Mouse (Mus musculus): ENCODE data around the gene Irak3.
A peak's percentile ranks its signal among the peaks of the same experiment; 100 is the strongest.
"Not testable (repeated sequence)": the region's sequence is repeated elsewhere in the genome, so short reads cannot be mapped to it uniquely, and the experiment has no call there.

Gene Irak3

GRCm38 (mm10) chr10:120153911-120154310, 48.0 kb downstream of the Irak3 start:
- no peak for DNase-seq

DNA sequence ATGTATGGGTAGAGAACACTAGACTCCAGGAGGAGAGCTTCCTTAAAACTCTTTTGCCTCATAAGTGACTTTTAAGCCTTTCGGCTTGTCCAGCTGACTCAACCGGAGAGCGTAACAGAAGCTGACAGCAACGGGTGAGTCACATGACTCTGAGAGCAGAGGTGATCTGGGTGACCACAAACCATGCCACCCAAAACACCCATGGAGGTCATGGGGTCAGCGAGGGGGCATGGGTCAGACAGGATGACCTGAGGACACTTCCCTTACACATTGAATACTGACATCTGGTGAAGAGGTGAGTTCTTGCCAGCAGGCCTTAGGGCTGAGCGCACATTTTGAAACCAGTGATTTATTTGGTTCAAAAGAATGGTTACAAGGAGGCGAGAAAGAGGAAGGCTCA, 50.3 kb downstream of the Irak3 start:
- no peak for DNase-seq

DNA sequence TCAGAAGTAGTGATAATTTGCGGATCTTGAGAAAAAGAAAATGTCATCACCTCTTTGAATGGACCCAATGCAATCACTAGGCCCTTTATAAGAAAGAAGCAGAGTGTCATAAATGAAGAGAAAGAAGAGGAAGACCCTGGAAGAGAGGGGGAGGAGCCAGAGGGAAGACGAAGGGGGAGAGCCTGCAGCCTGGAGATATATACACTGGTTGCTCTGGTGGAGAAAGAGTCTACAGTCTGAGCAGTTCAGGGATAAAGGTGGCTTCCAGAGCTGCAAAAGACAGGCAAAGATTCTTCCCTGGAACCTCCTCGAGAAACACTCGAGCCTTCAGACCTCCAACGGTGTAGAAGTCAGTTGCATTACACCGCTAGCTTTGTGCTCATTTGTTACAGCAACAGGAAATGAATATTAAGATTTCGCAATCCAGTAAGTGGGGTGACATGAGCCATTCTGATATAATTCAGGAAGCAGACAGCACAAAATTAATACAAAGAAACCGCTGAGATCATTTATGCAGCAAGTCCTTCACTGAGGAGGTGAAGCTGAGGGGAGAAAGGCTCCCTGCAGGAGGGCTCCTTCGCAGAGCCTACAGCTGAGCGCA, 60.9 kb downstream of the Irak3 start:
- DNase-seq = no peak

GRCm38 (mm10) chr10:120140193-120140592, 61.7 kb downstream of the Irak3 start:
- no peak for DNase-seq

DNA sequence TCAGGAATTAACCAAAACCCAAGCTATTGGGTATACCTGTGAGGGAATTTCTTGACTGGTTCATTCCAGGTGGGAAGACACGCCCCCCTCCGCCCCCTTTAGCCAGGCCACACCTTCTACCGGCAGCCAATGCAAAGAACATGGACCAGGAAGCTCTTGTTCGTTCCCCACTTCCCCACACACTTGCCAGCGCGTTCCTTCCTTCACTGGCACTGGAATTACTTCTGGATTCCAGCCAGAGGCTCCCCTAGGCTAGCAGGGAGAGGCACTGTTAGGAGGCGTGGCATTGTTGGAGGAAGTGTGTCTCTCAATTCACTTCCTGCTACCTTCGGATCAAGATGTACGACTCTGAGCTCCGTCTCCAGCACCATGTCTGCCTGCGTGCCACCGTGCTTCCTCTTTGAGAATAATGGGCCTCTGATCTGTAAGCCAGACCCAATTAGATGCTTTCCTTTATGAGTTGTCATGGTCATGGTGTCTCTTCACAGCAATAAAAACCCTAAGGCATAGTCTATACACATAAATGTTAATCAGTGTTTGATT, 65.8 kb downstream of the Irak3 start:
- DNase-seq = no peak

DNA sequence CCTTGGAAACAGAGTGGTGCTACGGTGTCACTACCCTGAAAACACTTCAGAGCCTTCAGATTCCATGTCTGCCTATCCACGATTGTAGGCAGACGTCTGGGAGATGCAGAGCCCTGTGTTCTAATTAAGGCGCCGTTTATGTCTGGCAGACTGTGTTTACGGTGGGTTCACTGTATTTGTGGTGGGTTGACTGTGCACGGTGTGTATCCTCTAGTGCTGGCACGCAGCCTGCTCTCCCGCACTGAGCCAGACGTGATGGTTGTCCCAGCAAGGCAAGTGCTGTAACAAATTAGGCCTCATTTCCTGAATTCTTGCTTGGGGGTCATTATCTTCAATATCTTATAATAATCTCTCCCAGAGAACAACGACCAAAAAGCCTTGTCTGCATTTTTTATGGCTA, 68.2 kb downstream of the Irak3 start:
- no peak for DNase-seq

GRCm38 (mm10) chr10:120130621-120131020, 71.3 kb downstream of the Irak3 start:
- DNase-seq = peak; percentile 15 to 76

- DNase-seq = peak; percentile 37 to 65
These were observed 73.2 kb downstream of the Irak3 start for GRCm38 (mm10) chr10:120128601-120129277.

GRCm38 (mm10) chr10:120125465-120125857, 76.5 kb downstream of the Irak3 start:
- DNase-seq = no peak

GRCm38 (mm10) chr10:120124801-120125464, 77.0 kb downstream of the Irak3 start:
- peak; percentile 75 to 90 for DNase-seq

- no peak for DNase-seq
These were observed 78.2 kb downstream of the Irak3 start for GRCm38 (mm10) chr10:120123721-120124120.

- no peak for DNase-seq
These were observed 86.7 kb downstream of the Irak3 start for GRCm38 (mm10) chr10:120115249-120115648.

DNA sequence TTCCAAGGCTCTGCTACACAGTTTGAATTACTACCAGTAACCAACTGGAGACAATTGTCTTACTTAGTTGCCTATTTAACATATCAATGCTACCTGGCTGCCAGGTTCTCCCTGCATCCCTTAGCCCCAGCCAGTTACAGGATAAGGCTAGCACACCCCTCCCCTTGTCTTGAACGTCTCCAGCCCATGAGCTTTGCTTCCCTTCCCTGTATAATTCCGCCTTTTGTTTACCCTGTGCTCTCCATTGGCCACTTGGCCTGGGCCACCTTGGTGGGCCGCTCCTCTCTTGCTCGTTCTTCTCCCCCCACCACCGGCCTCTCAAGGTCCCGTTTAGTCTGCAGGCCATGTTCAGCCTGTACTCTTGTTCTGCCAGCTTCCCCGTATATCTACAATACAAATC, 87.4 kb downstream of the Irak3 start:
- no peak for DNase-seq

GRCm38 (mm10) chr10:120113980-120114379, 88.0 kb downstream of the Irak3 start:
- no peak for DNase-seq

DNA sequence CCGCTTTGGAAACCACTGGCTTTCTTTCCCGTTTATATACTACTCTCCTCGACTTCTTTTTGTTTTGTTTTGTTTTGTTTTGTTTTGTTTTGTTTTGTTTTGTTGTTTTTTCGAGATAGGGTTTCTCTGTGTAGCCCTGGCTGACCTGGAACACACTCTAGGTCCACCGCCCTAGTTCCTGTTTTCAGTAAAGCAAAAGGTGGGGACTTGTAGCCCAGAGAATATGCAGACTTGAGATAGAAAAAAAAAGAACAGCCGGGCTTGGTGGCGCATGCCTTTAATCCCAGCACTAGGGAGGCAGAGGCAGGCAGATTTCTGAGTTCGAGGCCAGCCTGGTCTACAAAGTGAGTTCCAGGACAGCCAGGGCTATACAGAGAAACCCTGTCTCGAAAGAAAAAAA, 88.4 kb downstream of the Irak3 start:
- DNase-seq = not testable (repeated sequence)

DNA sequence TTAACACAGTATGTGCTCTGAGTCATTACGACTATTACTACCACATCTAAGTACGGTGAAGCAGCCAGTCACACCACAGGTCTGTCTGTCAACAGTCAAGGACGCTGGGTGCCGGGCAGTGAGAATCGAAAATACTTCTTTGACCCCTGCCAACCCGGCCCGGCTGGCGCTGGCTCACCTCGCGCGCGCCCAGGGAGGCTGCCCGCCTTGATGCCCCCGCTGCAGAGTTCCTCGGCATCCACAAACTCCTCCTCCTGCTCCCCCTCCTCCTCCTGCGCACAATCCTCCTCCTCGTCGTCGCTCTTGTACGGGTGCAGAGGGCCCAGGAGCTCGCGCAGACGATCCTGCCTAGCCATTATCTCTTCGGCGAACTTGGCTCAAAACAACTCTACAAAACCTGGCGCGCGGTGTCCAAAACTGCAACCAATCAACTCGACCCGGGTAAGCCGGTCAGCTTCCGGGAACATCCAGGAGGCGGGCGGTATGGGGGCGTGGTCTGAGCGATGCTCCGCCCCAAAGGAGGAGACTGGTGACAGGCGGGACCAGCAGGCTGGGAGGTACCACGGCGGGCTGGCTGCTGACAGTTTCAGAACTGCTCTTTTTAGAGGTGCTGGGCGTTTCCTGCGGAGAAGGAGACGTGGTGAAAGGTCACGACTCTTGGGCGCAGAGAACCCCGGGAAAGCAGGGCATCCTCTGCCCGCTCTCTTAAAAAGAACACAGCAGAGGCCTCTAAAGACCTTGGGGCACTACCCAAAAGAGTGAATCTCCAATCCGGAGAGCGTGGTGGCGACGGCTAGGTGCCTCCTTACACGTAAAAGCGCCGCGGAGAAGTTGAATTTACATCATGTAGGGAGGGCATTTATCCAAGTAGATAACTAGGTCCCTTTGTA, 89.2 kb downstream of the Irak3 start, which contains the start of gene Helb:
Helb (minus strand) TSS at position 481 of the 890 bp plus-strand sequence.
- peak; percentile 97 to 99 for DNase-seq

DNA sequence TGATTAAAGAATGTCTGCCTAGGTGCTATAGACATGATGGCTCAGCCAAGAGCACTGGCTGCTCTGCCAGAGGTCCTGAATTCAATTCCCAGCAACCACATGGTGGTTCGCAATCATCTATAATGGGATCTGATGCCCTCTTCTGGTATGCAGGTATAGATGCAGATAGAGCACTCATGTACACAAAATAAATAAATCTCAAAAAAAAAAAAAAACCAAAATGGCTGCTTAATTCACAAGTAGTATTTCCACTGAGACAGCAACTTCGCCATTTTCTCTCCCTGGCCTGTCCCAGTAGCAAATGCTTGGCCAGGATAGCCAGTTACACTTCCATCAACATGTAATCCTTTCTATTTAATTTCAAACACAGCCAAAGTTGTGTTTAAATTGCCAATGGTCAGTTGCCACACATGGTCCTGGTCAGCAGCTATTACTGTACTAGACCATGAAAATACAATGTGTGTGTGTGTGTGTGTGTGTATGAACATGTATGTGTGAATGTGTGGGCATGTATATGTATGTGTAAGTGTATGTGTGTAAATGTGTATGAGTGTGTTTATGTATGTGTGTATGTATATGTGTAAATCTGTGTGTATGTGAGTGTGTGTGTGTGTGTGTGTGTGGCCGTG, 90.1 kb downstream of the Irak3 start:
- DNase-seq = no peak

DNA sequence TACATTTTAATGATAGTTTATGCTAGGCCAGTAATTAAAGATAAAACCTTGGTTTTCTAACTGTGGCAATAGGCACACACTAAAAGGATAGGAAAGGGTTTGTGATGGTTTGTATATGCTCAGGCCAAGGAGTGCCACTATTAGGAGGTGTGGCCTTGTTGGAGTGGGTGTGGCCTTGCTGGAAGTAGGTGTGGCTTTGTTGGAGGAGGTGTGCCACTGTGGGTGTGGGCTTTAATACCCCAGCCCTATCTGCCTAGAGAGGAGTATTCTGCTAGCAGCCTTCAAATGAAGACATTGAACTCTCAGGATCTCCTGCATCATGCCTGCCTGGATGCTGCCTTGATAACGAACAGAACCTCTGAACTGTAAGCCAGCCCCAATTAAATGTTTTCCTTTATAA, 101.1 kb downstream of the Irak3 start:
- no peak for DNase-seq

GRCm38 (mm10) chr10:120097564-120097963, 104.4 kb downstream of the Irak3 start:
- no peak for DNase-seq

GRCm38 (mm10) chr10:120095716-120096115, 106.2 kb downstream of the Irak3 start:
- peak; percentile 30 to 60 for DNase-seq

- no peak for DNase-seq
These were observed 106.8 kb downstream of the Irak3 start for GRCm38 (mm10) chr10:120095136-120095535.

GRCm38 (mm10) chr10:120092548-120092947, 109.4 kb downstream of the Irak3 start:
- DNase-seq = no peak
